Mouse (Mus musculus): ENCODE data around the gene Bach1.

- TF ChIP-seq FOSL1 (IDR thresholded peaks at IDR 0.05; ENCODE audit: insufficient read depth, low read length, poor library complexity, severe bottlenecking): no peak
- no peak for TF ChIP-seq MAX (IDR thresholded peaks at IDR 0.05)
- no peak for TF ChIP-seq MYOD1 (IDR thresholded peaks at IDR 0.05; ENCODE audit: control insufficient read depth, insufficient read length, low read depth)
Measured at GRCm38 (mm10) chr16:87737296-87737695, 38.6 kb downstream of the Bach1 start.

Measured in C2C12 (cell line).